In genomic region chr11:43914552-43915447, GRCm38 (mm10) we compare ENCODE assay signal across 11 mouse cellular contexts. TPM values are rescaled to one million over a fixed set of nuclear protein-coding genes. Genes with fewer than 3 reads are reported as not detected.
A peak's percentile ranks its signal among the peaks of the same experiment; 100 is the strongest.
DNase-seq lines count a peak whose midpoint lies in the region; ATAC-seq lines count a peak whose summit lies in the region.
"Had no signal": no experiment of that assay in that cellular context is flagged by ENCODE, and none has a peak within 500 bp of the region (broad histone marks: within the 10 kb centered on the region; RNA-seq: fewer than 3 reads in every experiment).

No protein-coding gene starts in this region.

- no peak overlapping the region; the same call in 1 of the 2 replicates for H3K4me2 ChIP-seq in embryonic facial prominence, embryonic 13.5 days
- H3K4me2 ChIP-seq in kidney, embryonic 15.5 days, result peak overlapping the region; percentile 32
- no peak overlapping the region for H3K4me2 ChIP-seq in midbrain, embryonic 14.5 days (ENCODE audit: low read length)

- H3K27me3 ChIP-seq in heart, embryonic 10.5 days (ENCODE audit: insufficient read depth, poor library complexity, severe bottlenecking), result no peaks in the 10 kb centered on the region
- no peaks in the 10 kb centered on the region for H3K27me3 ChIP-seq in embryonic facial prominence, embryonic 13.5 days
- no peaks in the 10 kb centered on the region for H3K27me3 ChIP-seq in kidney, embryonic 15.5 days
- H3K27me3 ChIP-seq in midbrain, embryonic 14.5 days (ENCODE audit: control insufficient read depth, insufficient read depth, low read length), result no peaks in the 10 kb centered on the region
- H3K27me3 ChIP-seq: Patski had no signal

- peaks cover 8% of the 10 kb centered on the region for H3K4me1 ChIP-seq in heart, embryonic 10.5 days
- H3K4me1 ChIP-seq in embryonic facial prominence, embryonic 13.5 days, result peaks cover 7% of the 10 kb centered on the region
- H3K4me1 ChIP-seq in kidney, embryonic 15.5 days, result peaks cover 6% of the 10 kb centered on the region; the same call in 1 of the 2 replicates
- H3K4me1 ChIP-seq in midbrain, embryonic 14.5 days (ENCODE audit: control insufficient read depth, insufficient read depth, low read length), result no peaks in the 10 kb centered on the region

- H3K9me3 ChIP-seq in heart, embryonic 10.5 days, result no peaks in the 10 kb centered on the region
- H3K9me3 ChIP-seq in embryonic facial prominence, embryonic 13.5 days, result no peaks in the 10 kb centered on the region
- H3K9me3 ChIP-seq in kidney, embryonic 15.5 days (replicated peaks), result no peaks in the 10 kb centered on the region
- H3K9me3 ChIP-seq in midbrain, embryonic 14.5 days (ENCODE audit: control insufficient read depth, low read length), result no peaks in the 10 kb centered on the region

- H3K4me3 ChIP-seq in heart, embryonic 10.5 days, result no peak overlapping the region
- H3K4me3 ChIP-seq in embryonic facial prominence, embryonic 13.5 days, result no peak overlapping the region
- no peak overlapping the region for H3K4me3 ChIP-seq in kidney, embryonic 15.5 days (replicated peaks)
- H3K4me3 ChIP-seq in midbrain, embryonic 14.5 days (replicated peaks; ENCODE audit: low read depth, low read length), result no peak overlapping the region

- DNase-seq in heart, embryonic 10.5 days (ENCODE audit: low spot score), result no peak
- no peak for DNase-seq in heart, postnatal 14 days
- DNase-seq in lung, postnatal 10 days, result peak; percentile 74
- DNase-seq in cerebellum, adult 8-10 months, result no peak
- no peak for DNase-seq in urinary bladder, adult 2 months (ENCODE audit: low spot score)
- no peak for DNase-seq in midbrain, embryonic 14.5 days
- DNase-seq: gastrocnemius, postnatal 14 days had no signal

- intact Hi-C loops in heart, postnatal 14 days (cut with DNase I), result no loop called here

- peak overlapping the region; percentile 42; the same call in 1 of the 2 replicates for H3K27ac ChIP-seq in heart, embryonic 10.5 days
- H3K27ac ChIP-seq in embryonic facial prominence, embryonic 13.5 days, result no peak overlapping the region
- peak overlapping the region; percentile 79 for H3K27ac ChIP-seq in kidney, embryonic 15.5 days
- H3K27ac ChIP-seq in midbrain, embryonic 14.5 days (replicated peaks; ENCODE audit: low read depth, low read length), result no peak overlapping the region

- ATAC-seq in embryonic facial prominence, embryonic 13.5 days (ENCODE audit: insufficient number of reproducible peaks, insufficient read depth, low FRiP score, low TSS enrichment, low read depth), result peak; percentile 43; the same call in 1 of the 2 replicates
- peak; percentile 84 for ATAC-seq in kidney, embryonic 15.5 days (replicated peaks; ENCODE audit: low FRiP score)
- no peak for ATAC-seq in midbrain, embryonic 14.5 days (ENCODE audit: low FRiP score, low TSS enrichment)
- ATAC-seq: Patski had no signal

- H3K9ac ChIP-seq in embryonic facial prominence, embryonic 13.5 days, result no peak overlapping the region
- no peak overlapping the region for H3K9ac ChIP-seq in kidney, embryonic 15.5 days
- H3K9ac ChIP-seq in midbrain, embryonic 14.5 days (replicated peaks; ENCODE audit: low read length), result no peak overlapping the region

- H3K36me3 ChIP-seq in heart, embryonic 10.5 days, result no peaks in the 10 kb centered on the region
- H3K36me3 ChIP-seq in embryonic facial prominence, embryonic 13.5 days, result no peaks in the 10 kb centered on the region
- no peaks in the 10 kb centered on the region for H3K36me3 ChIP-seq in kidney, embryonic 15.5 days
- H3K36me3 ChIP-seq in midbrain, embryonic 14.5 days (ENCODE audit: control insufficient read depth, insufficient read depth, low read length), result no peaks in the 10 kb centered on the region

- WGBS in heart, embryonic 10.5 days, result 46% methylated on average over 12 of the region's 12 CpGs
- 44% methylated on average over 12 of the region's 12 CpGs for WGBS in embryonic facial prominence, embryonic 13.5 days
- WGBS in kidney, embryonic 15.5 days, result 28% methylated on average over 12 of the region's 12 CpGs
- WGBS in midbrain, embryonic 14.5 days, result 89% methylated on average over 12 of the region's 12 CpGs

RNA-seq across cellular contexts. Expression of gene Adra1b, which starts 13.8 kb away (rescaled TPM):
- polyA plus RNA-seq in heart, embryonic 10.5 days (2016; fragmentation: Nextera tagmentation; extraction: Ambion mirVana), result 3.2 and 6.5 TPM in 2 replicates
- 10 to 100 TPM; 43.7 to 47.6 TPM for total RNA-seq in heart, postnatal 14 days (2021)
- 1.3 and 1.7 TPM in 2 replicates for polyA plus RNA-seq in embryonic facial prominence, embryonic 13.5 days (2015; fragmentation: Nextera tagmentation; extraction: Ambion mirVana)
- polyA plus RNA-seq in kidney, embryonic 15.5 days (2015; fragmentation: Nextera tagmentation; extraction: Ambion mirVana), result 0.73 and 0.96 TPM in 2 replicates
- 2.2 and 3.0 TPM in 2 replicates for polyA plus RNA-seq in urinary bladder, adult 2 months (2012; rRNA removed)
- polyA plus RNA-seq in midbrain, embryonic 14.5 days (2014; fragmentation: Nextera tagmentation; extraction: Ambion mirVana), result 3.1 and 6.2 TPM in 2 replicates
- total RNA-seq: megakaryocyte-erythroid progenitor cell, adult 5-6 weeks had no signal

Comparison
In these comparisons a context has a peak if more than half of its experiments do, and no peak if none do; other contexts are left out.
1. H3K27ac ChIP-seq: peak in heart, embryonic 10.5 days (single experiment) and kidney, embryonic 15.5 days (single experiment); none in embryonic facial prominence, embryonic 13.5 days (single experiment) and midbrain, embryonic 14.5 days (single experiment).